Mouse (Mus musculus) MEL (cell line): Measurements from ENCODE around the gene 2310022A10Rik. TPM values are rescaled to one million over a fixed set of nuclear protein-coding genes. Genes with fewer than 3 reads are reported as not detected.

Experiments used
- DNase-seq: peaks from one replicate; pipeline ENCODE4 v3.0.0; 2011; ENCODE audit warnings: low read depth, low spot score
- H3K27ac ChIP-seq: 2 replicates; pipeline ENCODE4 v1.5.1; 2012; ENCODE audit warnings: low read depth, mild to moderate bottlenecking, control low read depth, low read length, moderate library complexity; ENCODE audit not compliant: control insufficient read depth
- H3K27me3 ChIP-seq, 2 experiments: fragments of 150-350 bp in 1 of 2; sonication (generic) in 1 of 2; 2 replicates each; pipeline ENCODE4 v1.6.1; 2012; ENCODE audit warnings: low read length in 2 of 2, mild to moderate bottlenecking in 2 of 2, improper control_type of control experiment in 1 of 2, moderate library complexity in 1 of 2; ENCODE audit not compliant: insufficient read depth in 2 of 2, control insufficient read depth in 1 of 2
- H3K36me3 ChIP-seq, 2 experiments: 2 replicates each; pipeline ENCODE4 v1.6.1; 2012 to 2014; ENCODE audit warnings: low read length in 2 of 2, improper control_type of control experiment in 1 of 2, inconsistent platforms in 1 of 2, mild to moderate bottlenecking in 1 of 2; ENCODE audit not compliant: insufficient read depth in 2 of 2, control insufficient read depth in 1 of 2
- H3K4me1 ChIP-seq, 2 experiments: fragments of 150-350 bp in 1 of 2; sonication (generic) in 1 of 2; 2 replicates each; pipeline ENCODE4 v1.6.1; 2012; ENCODE audit warnings: low read length in 2 of 2, improper control_type of control experiment in 1 of 2, mild to moderate bottlenecking in 1 of 2; ENCODE audit not compliant: insufficient read depth in 2 of 2, control insufficient read depth in 1 of 2
- H3K4me3 ChIP-seq, 2 experiments: fragments of 150-350 bp in 1 of 2; sonication (generic) in 1 of 2; 2 replicates each; pipeline ENCODE4 v1.5.1; 2012; ENCODE audit warnings: low read depth in 2 of 2, low read length in 2 of 2, mild to moderate bottlenecking in 2 of 2, moderate library complexity in 2 of 2, control low read depth in 1 of 2, improper control_type of control experiment in 1 of 2; ENCODE audit not compliant: control insufficient read depth in 1 of 2, insufficient read depth in 1 of 2
- H3K79me2 ChIP-seq: 2 replicates; pipeline ENCODE4 v1.6.1; 2012; ENCODE audit warnings: mild to moderate bottlenecking, low read length, moderate library complexity; ENCODE audit not compliant: control insufficient read depth, poor library complexity, insufficient read depth
- H3K9ac ChIP-seq: 2 replicates; pipeline ENCODE4 v1.6.1; 2012; ENCODE audit warnings: low read depth, mild to moderate bottlenecking, control low read depth, low read length, moderate library complexity; ENCODE audit not compliant: control insufficient read depth, poor library complexity, severe bottlenecking
- H3K9me3 ChIP-seq: fragments of 150-350 bp; sonication (generic); replicated peaks from 2 replicates; pipeline ENCODE4 v1.6.1; 2012; ENCODE audit warnings: mild to moderate bottlenecking, low read length, improper control_type of control experiment, moderate library complexity; ENCODE audit not compliant: insufficient read depth
- BHLHE40 ChIP-seq: IDR thresholded peaks from 2 replicates; pipeline ENCODE4 v1.6.1; 2012; ENCODE audit warnings: low read depth, mild to moderate bottlenecking, inconsistent platforms, low read length, improper control_type of control experiment, borderline replicate concordance
- CHD2 ChIP-seq: IDR thresholded peaks from 2 replicates; pipeline ENCODE4 v1.6.1; 2011; ENCODE audit warnings: low read length, improper control_type of control experiment
- E2F4 ChIP-seq: IDR thresholded peaks from 2 replicates; pipeline ENCODE4 v1.6.1; 2011; ENCODE audit warnings: low read depth, low read length, improper control_type of control experiment, borderline replicate concordance
- ELF1 ChIP-seq: IDR thresholded peaks from 2 replicates; pipeline ENCODE4 v1.6.1; 2014; ENCODE audit warnings: low read depth, mild to moderate bottlenecking, inconsistent platforms, low read length, improper control_type of control experiment, moderate library complexity
- EP300 ChIP-seq, 2 experiments: IDR thresholded peaks; 2 replicates each; pipeline ENCODE4 v1.6.1; 2011; ENCODE audit warnings: improper control_type of control experiment in 2 of 2, low read length in 2 of 2, low read depth in 1 of 2, mild to moderate bottlenecking in 1 of 2
- ETS1 ChIP-seq: IDR thresholded peaks from 2 replicates; pipeline ENCODE4 v1.6.1; 2012; ENCODE audit warnings: low read depth, mild to moderate bottlenecking, inconsistent platforms, low read length, improper control_type of control experiment, moderate library complexity
- GABPA ChIP-seq: IDR thresholded peaks from 2 replicates; pipeline ENCODE4 v1.6.1; 2012; ENCODE audit warnings: low read depth, mild to moderate bottlenecking, inconsistent platforms, low read length, improper control_type of control experiment, moderate library complexity
- GATA1 ChIP-seq: IDR thresholded peaks from 2 replicates; pipeline ENCODE4 v1.6.1; 2011; ENCODE audit warnings: low read depth, low read length, improper control_type of control experiment
- HCFC1 ChIP-seq: IDR thresholded peaks from 2 replicates; pipeline ENCODE4 v1.6.1; 2012; ENCODE audit warnings: low read depth, mild to moderate bottlenecking, inconsistent platforms, low read length, improper control_type of control experiment, moderate library complexity
- JUND ChIP-seq: IDR thresholded peaks from 2 replicates; pipeline ENCODE4 v1.6.1; 2011; ENCODE audit warnings: low read depth, mild to moderate bottlenecking, improper control_type of control experiment, low read length
- MAFK ChIP-seq: IDR thresholded peaks from 2 replicates; pipeline ENCODE4 v1.6.1; 2011; ENCODE audit warnings: low read depth, mild to moderate bottlenecking, low read length, improper control_type of control experiment, borderline replicate concordance
- MAX ChIP-seq: IDR thresholded peaks from 2 replicates; pipeline ENCODE4 v1.6.1; 2011; ENCODE audit warnings: low read length, improper control_type of control experiment
- MAZ ChIP-seq: IDR thresholded peaks from 2 replicates; pipeline ENCODE4 v1.6.1; 2012; ENCODE audit warnings: low read depth, mild to moderate bottlenecking, inconsistent platforms, low read length, improper control_type of control experiment
- MXI1 ChIP-seq: IDR thresholded peaks from 2 replicates; pipeline ENCODE4 v1.6.1; 2011; ENCODE audit warnings: mild to moderate bottlenecking, low read depth, low read length, improper control_type of control experiment
- MYC ChIP-seq: IDR thresholded peaks from 2 replicates; pipeline ENCODE4 v1.6.1; 2011; ENCODE audit warnings: low read depth, mild to moderate bottlenecking, low read length, improper control_type of control experiment, moderate library complexity
- NELFE ChIP-seq: IDR thresholded peaks from 2 replicates; pipeline ENCODE4 v1.6.1; 2011; ENCODE audit warnings: low read depth, low read length, improper control_type of control experiment
- NRF1 ChIP-seq: IDR thresholded peaks from 2 replicates; pipeline ENCODE4 v1.6.1; 2014; ENCODE audit warnings: low read depth, mild to moderate bottlenecking, inconsistent platforms, low read length, improper control_type of control experiment, moderate library complexity; ENCODE audit not compliant: poor library complexity, insufficient read depth, severe bottlenecking
- POLR2A ChIP-seq, 2 experiments: IDR thresholded peaks; 2 replicates each; pipeline ENCODE4 v1.6.1; 2011 to 2012; ENCODE audit warnings: low read length in 2 of 2, mild to moderate bottlenecking in 2 of 2, control low read depth in 1 of 2, improper control_type of control experiment in 1 of 2, low read depth in 1 of 2, moderate library complexity in 1 of 2; ENCODE audit not compliant: control insufficient read depth in 1 of 2, insufficient read depth in 1 of 2, poor library complexity in 1 of 2
- POLR2AphosphoS2 ChIP-seq: IDR thresholded peaks from 2 replicates; pipeline ENCODE4 v1.6.1; 2011; ENCODE audit warnings: low read length, improper control_type of control experiment
- RCOR1 ChIP-seq: IDR thresholded peaks from 2 replicates; pipeline ENCODE4 v1.6.1; 2012; ENCODE audit warnings: low read depth, mild to moderate bottlenecking, inconsistent platforms, low read length, improper control_type of control experiment
- SIN3A ChIP-seq: IDR thresholded peaks from 2 replicates; pipeline ENCODE4 v1.6.1; 2012; ENCODE audit warnings: low read length, improper control_type of control experiment, inconsistent platforms
- SMC3 ChIP-seq: IDR thresholded peaks from 2 replicates; pipeline ENCODE4 v1.6.1; 2011; ENCODE audit warnings: low read depth, low read length, improper control_type of control experiment
- TBP ChIP-seq: IDR thresholded peaks from 2 replicates; pipeline ENCODE4 v1.8.0; 2011; ENCODE audit warnings: low read depth, low read length, improper control_type of control experiment
- UBTF ChIP-seq: IDR thresholded peaks from 2 replicates; pipeline ENCODE4 v1.6.1; 2012; ENCODE audit warnings: low read depth, mild to moderate bottlenecking, inconsistent platforms, low read length, improper control_type of control experiment, moderate library complexity, borderline replicate concordance; ENCODE audit not compliant: insufficient read depth
- USF1 ChIP-seq: IDR thresholded peaks from 2 replicates; pipeline ENCODE4 v1.6.1; 2014; ENCODE audit warnings: low read depth, mild to moderate bottlenecking, inconsistent platforms, low read length, improper control_type of control experiment, moderate library complexity
- USF2 ChIP-seq, 2 experiments: IDR thresholded peaks; 2 replicates each; pipeline ENCODE4 v1.6.1; 2011 to 2012; ENCODE audit warnings: improper control_type of control experiment in 2 of 2, low read length in 2 of 2, borderline replicate concordance in 1 of 2, inconsistent platforms in 1 of 2, low read depth in 1 of 2, mild to moderate bottlenecking in 1 of 2; ENCODE audit not compliant: insufficient read depth in 1 of 2
- ZKSCAN1 ChIP-seq: IDR thresholded peaks from 2 replicates; pipeline ENCODE4 v1.6.1; 2012; ENCODE audit warnings: low read depth, mild to moderate bottlenecking, inconsistent platforms, low read length, improper control_type of control experiment, moderate library complexity
- ZMIZ1 ChIP-seq: IDR thresholded peaks from 2 replicates; pipeline ENCODE4 v1.6.1; 2012; ENCODE audit warnings: low read depth, mild to moderate bottlenecking, inconsistent platforms, low read length, improper control_type of control experiment, moderate library complexity
- polyA plus RNA-seq, 2 experiments: library from polyadenylated mRNA; stranded (reverse) in 1 of 2; unstranded in 1 of 2; fragments of >175 nt in 1 of 2; fragments of >200 nt in 1 of 2; gene quantifications; 2 replicates each; pipeline versions ENCODE4 v1.2.1 to v1.2.4; 2012; ENCODE audit warnings: low replicate concordance in 2 of 2, low read depth in 1 of 2; ENCODE audit not compliant: insufficient read length in 2 of 2, insufficient read depth in 1 of 2, missing spikeins in 1 of 2
- total RNA-seq: library from RNA; depleted of rRNA; stranded (reverse); fragments of 300-350 nt; gene quantifications from 2 replicates; pipeline ENCODE4 v1.2.3, GENCODE M21; 2012

The 2310022A10Rik gene
- total and polyA plus RNA-seq, 3 experiments: 6.6 to 33.2 TPM; not detected in 1

DNA sequence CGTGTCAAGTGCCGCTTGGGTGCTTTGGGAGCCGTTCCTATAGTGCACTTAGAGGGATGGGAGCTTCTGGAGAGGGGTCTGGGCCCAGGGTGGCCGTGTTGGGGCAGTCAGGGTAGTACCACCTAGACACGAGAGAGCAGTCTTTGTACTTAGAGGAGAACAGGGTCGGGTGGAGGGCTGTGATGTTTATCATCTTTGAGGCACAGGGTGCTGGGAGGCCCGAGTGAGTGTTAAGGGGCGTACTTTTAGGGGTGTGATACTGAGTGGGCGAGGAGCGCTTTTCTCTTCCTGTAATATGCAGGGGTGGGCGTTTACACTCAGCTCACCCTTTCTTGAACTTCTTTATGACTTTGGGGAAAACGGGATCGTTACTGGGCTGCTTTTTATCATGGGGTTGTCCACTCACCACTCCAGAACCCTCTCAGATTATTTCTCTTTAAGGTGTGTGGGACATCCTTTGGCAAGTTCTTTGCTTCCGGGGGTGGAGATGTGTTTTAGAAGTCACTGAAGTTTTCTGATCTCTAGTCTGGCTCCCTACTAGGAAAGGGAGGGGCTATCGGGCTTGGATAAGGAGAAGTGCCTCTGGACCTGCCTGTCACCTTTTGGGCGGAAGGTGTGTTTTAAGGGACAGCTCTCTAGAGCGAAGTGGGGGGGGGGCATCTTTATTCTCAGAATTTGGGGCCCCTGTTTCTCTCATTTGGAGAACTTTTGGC is 39.3 kb downstream of the 2310022A10Rik start:
- peaks cover 0 to 15% of the 10 kb centered on the region in 2 experiments; a peak in 2 of 4 replicates for H3K4me1 ChIP-seq
- peak overlapping the region; percentile 77 to 91 for H3K4me3 ChIP-seq

DNA sequence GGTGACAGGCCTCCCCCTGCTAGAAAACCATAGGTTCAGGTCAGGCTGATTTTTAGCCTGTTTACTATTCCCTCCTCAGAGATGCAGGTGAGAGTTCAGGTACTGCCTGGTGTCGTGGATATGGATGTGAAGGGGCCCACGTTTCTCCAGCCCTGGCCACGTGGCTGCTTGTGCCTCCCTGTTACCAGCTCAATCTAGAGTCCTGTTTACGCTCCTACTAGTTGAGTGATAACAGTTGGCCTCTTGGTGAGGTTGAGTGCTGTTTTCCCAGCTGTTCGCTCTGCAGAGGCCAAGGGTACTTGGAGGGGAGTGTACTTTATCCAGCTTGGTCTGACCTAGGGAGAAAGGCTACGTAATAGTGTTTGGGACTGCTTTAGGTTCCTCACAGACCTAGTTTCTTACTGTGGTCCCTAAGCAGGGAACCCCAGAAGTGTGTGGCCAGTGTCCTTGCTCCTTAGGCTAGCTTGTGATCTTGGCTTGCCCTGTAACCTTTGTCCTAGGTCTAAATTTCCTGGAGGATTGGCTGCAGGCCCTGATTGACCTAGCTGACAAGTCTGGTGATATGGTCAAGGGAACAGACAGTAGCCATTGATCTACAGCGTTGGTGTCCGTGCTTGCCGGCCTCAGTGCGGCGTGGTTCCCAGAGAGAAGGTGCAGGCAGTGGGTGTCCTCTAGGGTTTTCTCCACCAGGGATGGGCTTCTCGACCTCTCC is 40.1 kb downstream of the 2310022A10Rik start:
- H3K9ac ChIP-seq: peak overlapping the region; percentile 97
- peaks cover 0 to 15% of the 10 kb centered on the region in 2 experiments; a peak in 2 of 4 replicates for H3K4me1 ChIP-seq
- H3K79me2 ChIP-seq: peaks cover 61% of the 10 kb centered on the region
- no peaks in the 10 kb centered on the region for H3K9me3 ChIP-seq
- peak overlapping the region; percentile 100 for H3K27ac ChIP-seq
- no peaks in the 10 kb centered on the region for H3K27me3 ChIP-seq
- peak; percentile 28 for DNase-seq
- peaks cover 0 to 6% of the 10 kb centered on the region in 2 experiments; a peak in 1 of 4 replicates for H3K36me3 ChIP-seq
- H3K4me3 ChIP-seq: peak overlapping the region; percentile 77 to 91
- TF ChIP-seq USF2 (IDR thresholded peaks at IDR 0.05; ENCODE audit: borderline replicate concordance in 1 of 2, insufficient read depth in 1 of 2, low read depth in 1 of 2, low read length in 2 of 2) (no peak), MAFK (no peak), MAX (peak; percentile 74), BHLHE40 (no peak), NELFE (no peak), GABPA (no peak), ZMIZ1 (no peak), POLR2A (IDR thresholded peaks at IDR 0.05; ENCODE audit: control insufficient read depth in 1 of 2, insufficient read depth in 1 of 2, low read depth in 1 of 2, low read length in 2 of 2, poor library complexity in 1 of 2) (no peak), POLR2AphosphoS2 (no peak), GATA1 (no peak), MYC (peak; percentile 86), SMC3 (no peak), HCFC1 (no peak), SIN3A (no peak), ELF1 (no peak), JUND (no peak), NRF1 (no peak), ZKSCAN1 (no peak), ETS1 (no peak), CHD2 (no peak), EP300 (IDR thresholded peaks at IDR 0.05; ENCODE audit: low read depth in 1 of 2, low read length in 2 of 2) (peak in 1 of 2 experiments; percentile 37; a peak in 1 of 4 replicates), USF1 (peak; percentile 47; the same call in 1 of the 2 replicates), E2F4 (no peak), RCOR1 (no peak)

More for the DNA sequence above, 39.3 kb downstream of the 2310022A10Rik start:
- H3K9ac ChIP-seq: peak overlapping the region; percentile 97
- peak overlapping the region; percentile 100 for H3K27ac ChIP-seq
- no peaks in the 10 kb centered on the region for H3K27me3 ChIP-seq
- no peaks in the 10 kb centered on the region for H3K9me3 ChIP-seq
- peak; percentile 89 for DNase-seq
- peaks cover 54% of the 10 kb centered on the region for H3K79me2 ChIP-seq
- peaks cover 0 to 6% of the 10 kb centered on the region in 2 experiments; a peak in 1 of 4 replicates for H3K36me3 ChIP-seq
- TF ChIP-seq TBP: peak; percentile 51; the same call in 1 of the 2 replicates
- peak; percentile 38; the same call in 1 of the 2 replicates for TF ChIP-seq ELF1
- TF ChIP-seq USF2 (IDR thresholded peaks at IDR 0.05; ENCODE audit: borderline replicate concordance in 1 of 2, insufficient read depth in 1 of 2, low read depth in 1 of 2, low read length in 2 of 2): no peak
- TF ChIP-seq NELFE: peak; percentile 26; the same call in 1 of the 2 replicates
- no peak for TF ChIP-seq RCOR1
- TF ChIP-seq MXI1: peak; percentile 74; the same call in 1 of the 2 replicates
- TF ChIP-seq UBTF: no peak
- TF ChIP-seq HCFC1: peak; percentile 20; the same call in 1 of the 2 replicates
- TF ChIP-seq POLR2A (IDR thresholded peaks at IDR 0.05; ENCODE audit: control insufficient read depth in 1 of 2, insufficient read depth in 1 of 2, low read depth in 1 of 2, low read length in 2 of 2, poor library complexity in 1 of 2): peak in 1 of 2 experiments; percentile 55; a peak in 2 of 4 replicates
- TF ChIP-seq MAZ: peak; percentile 77
- TF ChIP-seq SIN3A: peak; percentile 83
